Mouse (Mus musculus) liver, embryonic 12.5 days (tissue): ENCODE measurements around the gene Tpo. TPM values are rescaled to one million over a fixed set of nuclear protein-coding genes. Genes with fewer than 3 reads are reported as not detected.

ENCODE experiments used
- ATAC-seq: fragments of 200-750 bp; cut with Nextera tagmentation; 2 replicates; pipeline ENCODE4 v1.8.0; 2017; ENCODE audit warnings: moderate number of reproducible peaks, mild to moderate bottlenecking, moderate library complexity
- H3K27ac ChIP-seq: fragments of 300-500 bp; sonication (generic); 2 replicates; pipeline ENCODE4 v1.5.1; 2016; ENCODE audit warnings: mild to moderate bottlenecking
- H3K27me3 ChIP-seq: fragments of 300-500 bp; sonication (generic); replicated peaks from 2 replicates; pipeline ENCODE4 v1.6.1; 2016; ENCODE audit warnings: mild to moderate bottlenecking, moderate library complexity
- H3K36me3 ChIP-seq: fragments of 300-500 bp; sonication (generic); 2 replicates; pipeline ENCODE4 v1.6.1; 2016; ENCODE audit warnings: mild to moderate bottlenecking, moderate library complexity
- H3K4me1 ChIP-seq: fragments of 300-500 bp; sonication (generic); 2 replicates; pipeline ENCODE4 v1.6.1; 2016
- H3K4me2 ChIP-seq: fragments of 300-500 bp; sonication (generic); 2 replicates; pipeline ENCODE4 v1.6.1; 2016; ENCODE audit warnings: mild to moderate bottlenecking, moderate library complexity
- H3K4me3 ChIP-seq: fragments of 300-500 bp; sonication (generic); 2 replicates; pipeline ENCODE4 v1.5.1; 2016; ENCODE audit warnings: mild to moderate bottlenecking, moderate library complexity
- H3K9ac ChIP-seq: fragments of 300-500 bp; sonication (generic); 2 replicates; pipeline ENCODE4 v1.6.1; 2016; ENCODE audit warnings: mild to moderate bottlenecking, moderate library complexity
- H3K9me3 ChIP-seq: fragments of 300-500 bp; sonication (generic); replicated peaks from 2 replicates; pipeline ENCODE4 v1.6.1; 2016; ENCODE audit warnings: mild to moderate bottlenecking, moderate library complexity
- WGBS: fragments of 180-500 bp; shearing (Covaris S2); methylation state at CpG from one replicate; pipeline ENCODE4 v1.1.7; 2016; ENCODE audit not compliant: insufficient replicate concordance; 5-methylcytosine and 5-hydroxymethylcytosine counted together
- polyA plus RNA-seq: library from polyadenylated mRNA; unstranded; fragments of >200 nt; fragmentation: Nextera tagmentation; extraction: Ambion mirVana; gene quantifications from 2 replicates; pipeline ENCODE4 v1.2.1, GENCODE M21; 2016

Gene Tpo
- polyA plus RNA-seq, 1 experiment from 2014 or later, result not detected

DNA sequence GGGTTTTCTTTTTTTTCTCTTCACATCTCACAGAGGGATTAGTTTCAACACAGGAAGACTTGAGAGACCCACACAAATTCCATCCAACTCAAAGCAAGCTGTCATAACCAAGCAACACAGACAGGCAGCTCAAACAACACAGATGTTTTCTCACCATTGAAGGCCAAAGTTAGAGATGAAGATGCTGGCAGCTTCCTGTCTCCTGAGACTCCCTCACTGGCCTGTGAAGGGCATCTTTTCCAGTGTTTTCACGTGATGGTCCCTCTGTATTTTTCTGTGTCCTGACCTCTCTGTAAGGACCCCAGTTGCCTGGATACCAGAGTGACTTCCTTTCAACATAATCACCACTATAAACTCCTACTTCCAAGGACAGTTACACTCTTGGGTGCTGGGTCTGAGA, 97.0 kb downstream of the Tpo start:
- Histone ChIP-seq H3K27me3 (no peaks in the 10 kb centered on the region), H3K27ac (no peak overlapping the region), H3K9me3 (no peaks in the 10 kb centered on the region), H3K4me2 (no peak overlapping the region), H3K36me3 (no peaks in the 10 kb centered on the region), H3K9ac (no peak overlapping the region), H3K4me1 (no peaks in the 10 kb centered on the region), H3K4me3 (no peak overlapping the region)
- WGBS, result 41% methylated on average over 1 of the region's 1 CpGs
- no peak for ATAC-seq

DNA sequence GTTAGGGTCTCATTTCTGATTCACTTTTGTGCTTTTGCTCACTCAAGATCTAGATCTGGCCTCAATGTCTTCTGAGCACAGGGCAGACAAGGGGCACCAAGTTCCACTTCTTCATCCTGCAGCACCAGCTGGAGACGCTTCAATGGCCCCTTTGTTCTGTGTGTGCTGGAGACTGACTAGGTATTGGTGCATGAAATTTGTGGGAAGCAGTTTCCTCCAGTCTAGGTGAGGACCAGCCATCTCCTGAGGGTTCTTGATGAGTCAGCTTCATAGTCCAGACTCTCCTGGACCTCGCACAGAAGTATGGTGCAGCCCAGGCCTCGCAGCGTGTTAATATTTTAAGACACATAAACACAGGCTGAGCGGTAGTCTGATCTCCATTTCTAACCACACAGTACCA, 97.7 kb downstream of the Tpo start:
- WGBS, result 64% methylated on average over 5 of the region's 5 CpGs
- Histone ChIP-seq H3K4me1 (no peaks in the 10 kb centered on the region), H3K36me3 (no peaks in the 10 kb centered on the region), H3K4me2 (no peak overlapping the region), H3K27ac (no peak overlapping the region), H3K4me3 (no peak overlapping the region), H3K27me3 (no peaks in the 10 kb centered on the region), H3K9ac (no peak overlapping the region), H3K9me3 (no peaks in the 10 kb centered on the region)
- no peak for ATAC-seq

DNA sequence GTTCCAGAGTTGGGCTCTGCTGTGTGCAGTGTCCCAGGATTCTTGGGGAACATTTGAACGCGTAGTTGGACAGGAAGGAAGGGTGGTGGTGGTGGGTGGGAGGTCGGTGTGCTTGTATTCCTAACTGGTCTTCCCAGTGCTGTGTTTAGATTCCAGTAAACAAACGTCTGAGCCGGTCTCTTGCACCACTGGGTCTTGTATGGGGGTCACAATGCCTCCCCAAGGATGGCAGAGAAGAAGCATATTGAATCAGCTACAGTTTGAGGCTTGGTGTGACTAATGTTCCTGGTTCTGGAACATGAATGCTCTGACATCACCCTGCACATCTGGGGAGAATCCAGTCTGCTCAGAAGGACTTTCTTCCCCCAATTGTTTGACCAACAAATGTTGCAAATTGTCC, 101.9 kb downstream of the Tpo start:
- Histone ChIP-seq H3K4me1 (no peaks in the 10 kb centered on the region), H3K9me3 (no peaks in the 10 kb centered on the region), H3K27ac (no peak overlapping the region), H3K4me2 (no peak overlapping the region), H3K27me3 (no peaks in the 10 kb centered on the region), H3K4me3 (no peak overlapping the region), H3K36me3 (no peaks in the 10 kb centered on the region), H3K9ac (no peak overlapping the region)
- ATAC-seq, result no peak
- 45% methylated on average over 5 of the region's 5 CpGs for WGBS

DNA sequence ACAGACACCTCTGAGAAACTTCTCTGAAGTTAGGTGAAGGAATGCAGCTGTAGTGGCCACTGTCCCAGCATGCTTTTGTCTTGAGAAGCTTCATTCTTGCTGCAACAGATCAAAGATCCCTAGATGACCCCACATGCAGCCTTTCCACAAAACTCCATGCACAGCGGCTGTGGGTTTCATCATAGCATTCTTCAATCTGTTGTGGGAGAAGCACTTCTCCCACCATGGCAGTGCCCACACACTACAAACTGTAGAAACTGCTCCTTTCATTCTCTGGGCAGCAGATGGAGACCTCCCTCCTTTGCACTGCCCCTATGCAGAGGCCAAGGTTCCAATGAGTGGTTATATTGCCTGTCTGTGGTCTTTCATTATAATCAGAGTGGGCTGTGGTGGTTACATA, 103.3 kb downstream of the Tpo start:
- WGBS, result 68% methylated on average over 1 of the region's 1 CpGs
- no peak overlapping the region for H3K9ac ChIP-seq
- no peaks in the 10 kb centered on the region for H3K27me3 ChIP-seq
- H3K4me2 ChIP-seq, result no peak overlapping the region
- no peaks in the 10 kb centered on the region for H3K9me3 ChIP-seq
- no peak overlapping the region for H3K27ac ChIP-seq
- H3K4me3 ChIP-seq, result no peak overlapping the region
- no peaks in the 10 kb centered on the region for H3K36me3 ChIP-seq
- H3K4me1 ChIP-seq, result no peaks in the 10 kb centered on the region
- no peak for ATAC-seq

DNA sequence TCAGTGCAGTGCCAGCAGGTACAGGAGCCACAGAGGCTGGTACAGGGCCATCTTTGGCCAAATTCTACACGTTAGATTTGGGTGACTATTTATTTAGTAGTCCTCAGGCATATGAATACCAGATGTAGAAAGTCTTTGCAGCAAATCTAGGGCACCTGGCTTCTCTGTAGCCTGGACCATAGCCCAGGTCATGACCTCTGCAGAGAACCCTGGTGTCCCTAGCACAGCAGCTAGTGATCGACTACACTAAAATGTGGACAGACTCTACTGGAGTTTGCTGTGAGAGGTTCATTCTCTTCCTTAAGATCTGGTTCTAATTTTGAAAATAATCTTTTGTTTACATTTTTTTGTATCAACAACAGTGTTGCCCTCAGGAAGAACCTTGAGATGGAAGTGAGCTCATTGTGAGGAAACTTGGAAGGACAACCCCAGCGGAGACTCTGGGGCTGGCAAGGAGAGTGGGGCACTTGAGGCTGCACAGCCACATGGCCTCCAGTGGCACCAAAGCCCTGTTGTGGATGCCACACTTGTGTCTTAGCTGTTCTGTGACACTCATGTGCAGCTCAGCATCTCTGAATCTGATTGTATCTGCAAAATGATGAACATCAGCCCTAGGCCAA, 104.6 kb downstream of the Tpo start:
- Histone ChIP-seq H3K36me3 (no peaks in the 10 kb centered on the region), H3K27ac (no peak overlapping the region), H3K4me3 (no peak overlapping the region), H3K4me2 (no peak overlapping the region), H3K9ac (no peak overlapping the region), H3K9me3 (no peaks in the 10 kb centered on the region), H3K27me3 (no peaks in the 10 kb centered on the region), H3K4me1 (no peaks in the 10 kb centered on the region)
- 58% methylated on average over 3 of the region's 3 CpGs for WGBS
- ATAC-seq, result no peak

DNA sequence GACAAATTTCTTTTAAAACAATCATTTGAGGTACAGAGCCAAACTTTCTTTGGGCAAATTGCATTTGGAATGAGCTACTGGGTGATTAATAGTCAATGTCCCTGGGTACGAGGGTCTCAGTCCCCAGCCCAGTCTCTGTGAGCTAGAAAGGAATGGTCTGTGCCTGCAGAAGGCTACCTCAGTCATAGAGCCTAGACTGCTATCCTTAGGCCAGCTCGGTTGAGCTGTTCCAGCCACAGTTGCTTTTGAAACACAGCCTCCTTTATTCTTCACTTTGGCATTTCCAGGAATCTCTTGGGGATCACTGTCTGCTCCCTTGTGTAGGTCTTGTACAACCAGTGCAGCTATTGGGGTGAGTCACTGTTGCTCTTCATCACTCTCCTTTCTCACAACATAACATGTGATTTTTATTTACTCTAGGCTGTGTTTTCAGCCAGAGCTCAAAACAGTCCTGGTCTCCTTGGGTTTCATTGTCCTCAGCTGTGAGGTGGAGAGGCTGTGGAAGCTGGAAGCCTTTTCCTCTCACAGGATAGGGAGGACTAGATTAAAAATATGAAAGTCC, 108.1 kb downstream of the Tpo start:
- H3K36me3 ChIP-seq, result no peaks in the 10 kb centered on the region
- 43% methylated on average over 2 of the region's 2 CpGs for WGBS
- H3K4me1 ChIP-seq, result no peaks in the 10 kb centered on the region
- no peak overlapping the region for H3K9ac ChIP-seq
- no peaks in the 10 kb centered on the region for H3K9me3 ChIP-seq
- H3K27ac ChIP-seq, result no peak overlapping the region
- no peak overlapping the region for H3K4me2 ChIP-seq
- no peak overlapping the region for H3K4me3 ChIP-seq
- ATAC-seq, result no peak
- H3K27me3 ChIP-seq, result no peaks in the 10 kb centered on the region

DNA sequence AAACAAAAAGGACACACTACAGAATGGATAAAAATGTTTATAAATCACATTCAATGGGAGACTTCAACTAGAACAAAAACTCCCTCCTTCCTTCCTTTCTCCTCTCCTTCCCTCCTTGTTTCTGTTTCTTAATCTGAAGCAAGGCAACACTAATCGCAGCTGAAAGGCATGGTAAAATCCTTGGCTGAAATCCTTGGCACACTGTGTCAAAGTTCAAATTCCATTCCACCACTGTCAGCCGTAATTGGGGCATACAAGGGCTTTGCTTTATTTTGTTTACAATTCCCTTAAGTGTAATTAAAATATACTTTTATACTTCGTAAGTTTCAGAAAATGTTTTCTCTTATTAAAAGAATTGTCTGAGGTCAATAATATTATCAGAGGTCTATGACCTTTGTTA, 108.9 kb downstream of the Tpo start:
- no peaks in the 10 kb centered on the region for H3K27me3 ChIP-seq
- WGBS, result 55% methylated on average over 3 of the region's 3 CpGs
- ATAC-seq, result no peak

DNA sequence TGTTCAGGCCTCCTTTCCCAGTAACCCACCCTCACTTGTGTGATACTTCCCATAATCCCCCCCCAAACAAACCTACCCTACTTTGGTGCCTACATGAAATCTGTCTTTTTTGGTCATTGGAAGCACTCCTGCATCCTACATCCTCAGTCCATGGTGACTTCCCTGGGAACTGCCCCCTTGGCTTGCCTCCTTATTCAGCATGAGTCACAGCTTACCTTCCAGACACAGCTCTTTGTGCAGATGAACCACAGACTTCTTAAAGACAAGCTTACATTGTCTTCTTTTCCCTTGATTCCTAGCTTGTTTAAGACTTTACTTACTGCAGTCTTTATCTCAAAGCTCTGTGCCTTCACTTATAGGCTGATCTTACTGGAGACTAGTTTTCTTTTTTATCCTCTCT, 112.0 kb downstream of the Tpo start:
- Histone ChIP-seq H3K4me3 (no peak overlapping the region), H3K9ac (no peak overlapping the region), H3K9me3 (no peaks in the 10 kb centered on the region), H3K4me2 (no peak overlapping the region), H3K27me3 (no peaks in the 10 kb centered on the region), H3K36me3 (no peaks in the 10 kb centered on the region), H3K27ac (no peak overlapping the region), H3K4me1 (no peaks in the 10 kb centered on the region)
- no peak for ATAC-seq

More for the DNA sequence above, 108.9 kb downstream of the Tpo start:
- H3K4me3 ChIP-seq, result no peak overlapping the region
- H3K9ac ChIP-seq, result no peak overlapping the region
- H3K4me1 ChIP-seq, result no peaks in the 10 kb centered on the region
- H3K9me3 ChIP-seq, result no peaks in the 10 kb centered on the region
- H3K4me2 ChIP-seq, result no peak overlapping the region
- H3K36me3 ChIP-seq, result no peaks in the 10 kb centered on the region
- no peak overlapping the region for H3K27ac ChIP-seq

DNA sequence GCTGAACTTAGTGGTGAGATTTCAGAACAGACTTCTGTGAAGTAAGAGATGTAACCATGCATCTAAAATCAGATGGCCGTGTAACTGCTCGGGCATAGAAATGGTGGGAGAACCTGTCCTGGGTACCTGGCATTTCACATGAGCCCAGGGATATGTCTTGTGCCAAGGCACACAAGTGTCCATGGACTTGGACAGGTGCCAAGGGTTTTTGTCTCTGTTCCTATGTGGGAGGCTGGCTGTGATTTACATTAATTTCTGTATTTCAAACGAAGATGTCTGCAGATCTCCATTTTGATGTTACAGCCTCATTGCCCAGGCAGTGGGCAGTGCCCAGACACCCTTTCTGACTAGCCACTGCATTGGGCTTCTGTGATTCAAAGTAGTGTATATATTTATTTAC, 115.3 kb downstream of the Tpo start:
- 66% methylated on average over 3 of the region's 3 CpGs for WGBS
- Histone ChIP-seq H3K27me3 (no peaks in the 10 kb centered on the region), H3K27ac (no peak overlapping the region), H3K36me3 (no peaks in the 10 kb centered on the region), H3K4me1 (no peaks in the 10 kb centered on the region), H3K4me3 (no peak overlapping the region), H3K4me2 (no peak overlapping the region), H3K9me3 (no peaks in the 10 kb centered on the region), H3K9ac (no peak overlapping the region)
- no peak for ATAC-seq

DNA sequence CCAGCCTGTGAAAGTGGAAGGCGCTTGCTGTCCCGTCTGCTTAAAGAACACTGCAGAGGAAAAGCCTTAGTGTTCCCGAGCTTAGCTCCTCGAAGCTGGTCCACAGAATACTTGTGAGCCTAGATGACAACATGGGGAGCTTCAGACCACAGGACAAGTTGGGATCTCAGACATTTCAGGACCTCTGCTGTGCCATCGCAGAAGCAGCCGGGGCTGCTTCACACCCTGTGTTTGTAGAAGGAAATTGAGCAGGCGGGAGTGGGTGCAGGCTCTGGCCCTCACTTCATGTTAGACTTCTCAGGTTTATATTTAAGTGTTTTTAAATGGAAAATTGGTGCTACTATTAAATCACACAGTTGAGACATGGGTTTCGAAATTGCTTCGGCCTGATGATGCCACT, 116.9 kb downstream of the Tpo start:
- H3K4me2 ChIP-seq, result no peak overlapping the region
- H3K9ac ChIP-seq, result no peak overlapping the region
- no peak for ATAC-seq
- H3K4me1 ChIP-seq, result no peaks in the 10 kb centered on the region
- WGBS, result 71% methylated on average over 9 of the region's 9 CpGs
- H3K27me3 ChIP-seq, result no peaks in the 10 kb centered on the region
- no peak overlapping the region for H3K4me3 ChIP-seq
- H3K36me3 ChIP-seq, result no peaks in the 10 kb centered on the region
- H3K9me3 ChIP-seq, result no peaks in the 10 kb centered on the region
- H3K27ac ChIP-seq, result no peak overlapping the region

DNA sequence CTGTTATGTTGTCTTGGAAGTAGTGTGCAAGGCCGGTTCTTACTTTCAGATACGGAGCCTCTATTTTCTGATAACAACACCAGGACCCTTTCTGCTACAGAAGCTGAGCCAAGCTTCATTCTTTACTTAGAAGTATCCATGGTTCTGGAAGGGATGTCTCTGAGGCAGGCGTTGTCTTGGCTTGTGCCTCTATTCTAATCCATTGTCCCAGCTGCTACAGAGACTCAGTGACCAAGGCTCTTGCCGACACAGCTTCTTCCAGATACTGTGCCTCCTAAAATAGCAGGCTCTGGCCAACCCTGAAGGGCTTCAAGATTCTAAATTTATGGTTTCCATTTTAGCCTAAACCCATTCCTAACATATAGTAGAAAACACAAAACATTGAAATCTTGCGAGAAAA, 123.7 kb downstream of the Tpo start:
- H3K4me1 ChIP-seq, result no peaks in the 10 kb centered on the region
- H3K9me3 ChIP-seq, result no peaks in the 10 kb centered on the region
- H3K4me2 ChIP-seq, result no peak overlapping the region
- ATAC-seq, result no peak
- H3K9ac ChIP-seq, result no peak overlapping the region
- H3K27me3 ChIP-seq, result no peaks in the 10 kb centered on the region
- H3K36me3 ChIP-seq, result no peaks in the 10 kb centered on the region
- WGBS, result 80% methylated on average over 5 of the region's 5 CpGs
- H3K4me3 ChIP-seq, result no peak overlapping the region
- H3K27ac ChIP-seq, result no peak overlapping the region

DNA sequence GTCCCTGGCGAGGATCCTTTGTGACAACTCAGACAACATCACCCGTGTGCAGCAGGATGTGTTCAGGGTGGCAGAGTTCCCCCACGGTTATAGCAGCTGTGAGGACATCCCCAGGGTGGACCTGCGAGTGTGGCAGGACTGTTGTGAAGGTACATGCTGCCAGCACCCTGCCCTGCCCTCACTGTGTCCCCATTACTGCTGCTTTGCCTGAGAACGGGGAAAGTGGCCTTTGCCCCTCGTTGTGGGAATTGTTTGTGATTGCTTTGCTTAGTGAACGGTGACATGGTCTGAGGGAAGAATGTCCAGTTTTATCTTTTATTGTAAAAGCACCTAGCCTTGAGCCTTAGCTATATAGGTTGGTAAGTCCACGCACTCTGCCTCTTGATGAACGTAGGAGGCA, 125.8 kb downstream of the Tpo start:
- ATAC-seq, result no peak
- Histone ChIP-seq H3K9ac (no peak overlapping the region), H3K27ac (no peak overlapping the region), H3K4me2 (no peak overlapping the region), H3K27me3 (no peaks in the 10 kb centered on the region), H3K4me1 (no peaks in the 10 kb centered on the region), H3K36me3 (no peaks in the 10 kb centered on the region), H3K9me3 (no peaks in the 10 kb centered on the region), H3K4me3 (no peak overlapping the region)
- WGBS, result 67% methylated on average over 9 of the region's 9 CpGs
